Mouse (Mus musculus): ENCODE measurements around the gene Efnb2. TPM values are rescaled to one million over a fixed set of nuclear protein-coding genes. Genes with fewer than 3 reads are reported as not detected.

Efnb2 gene
- total RNA-seq, 2 experiments from 2014 or later = 25.0 to 28.9 TPM

GRCm38 (mm10) chr8:8595831-8596611, 65.0 kb downstream of the Efnb2 start:
- Histone ChIP-seq H3K4me3 (no peak overlapping the region), H3K27ac (no peak overlapping the region)
- no peak for DNase-seq (ENCODE audit: low spot score in 2 of 2)
- TF ChIP-seq CTCF (conservative IDR thresholded peaks at IDR 0.05) = no peak

GRCm38 (mm10) chr8:8593812-8594211, 67.2 kb downstream of the Efnb2 start:
- Histone ChIP-seq H3K4me3 (no peak overlapping the region), H3K27ac (no peak overlapping the region)
- no peak for DNase-seq (ENCODE audit: low spot score in 2 of 2)
- TF ChIP-seq CTCF (conservative IDR thresholded peaks at IDR 0.05) = no peak

GRCm38 (mm10) chr8:8593371-8593770, 67.7 kb downstream of the Efnb2 start:
- DNase-seq (ENCODE audit: low spot score in 2 of 2) = no peak
- no peak for TF ChIP-seq CTCF (conservative IDR thresholded peaks at IDR 0.05)
- H3K4me3 ChIP-seq = no peak overlapping the region

GRCm38 (mm10) chr8:8592331-8592730, 68.7 kb downstream of the Efnb2 start:
- Histone ChIP-seq H3K4me3 (no peak overlapping the region), H3K27ac (no peak overlapping the region)
- no peak for DNase-seq (ENCODE audit: low spot score in 2 of 2)
- no peak for TF ChIP-seq CTCF (conservative IDR thresholded peaks at IDR 0.05)

More at GRCm38 (mm10) chr8:8593371-8593770, 67.7 kb downstream of the Efnb2 start:
- H3K27ac ChIP-seq = no peak overlapping the region

GRCm38 (mm10) chr8:8583981-8584377, 77.1 kb downstream of the Efnb2 start:
- Histone ChIP-seq H3K4me3 (no peak overlapping the region), H3K27ac (no peak overlapping the region)
- TF ChIP-seq CTCF (conservative IDR thresholded peaks at IDR 0.05) = no peak
- no peak for DNase-seq (ENCODE audit: low spot score in 2 of 2)

- no peak for TF ChIP-seq CTCF (conservative IDR thresholded peaks at IDR 0.05)
- DNase-seq (ENCODE audit: low spot score in 2 of 2) = no peak
- no peak overlapping the region for H3K27ac ChIP-seq
- no peak overlapping the region for H3K4me3 ChIP-seq
These were observed 77.6 kb downstream of the Efnb2 start for GRCm38 (mm10) chr8:8583290-8583980.

GRCm38 (mm10) chr8:8577770-8578303, 83.2 kb downstream of the Efnb2 start:
- no peak for TF ChIP-seq CTCF (conservative IDR thresholded peaks at IDR 0.05)
- H3K4me3 ChIP-seq = no peak overlapping the region
- DNase-seq (ENCODE audit: low spot score in 2 of 2) = no peak
- H3K27ac ChIP-seq = no peak overlapping the region

GRCm38 (mm10) chr8:8576833-8577232, 84.2 kb downstream of the Efnb2 start:
- DNase-seq (ENCODE audit: low spot score in 2 of 2) = no peak
- no peak overlapping the region for H3K27ac ChIP-seq
- no peak for TF ChIP-seq CTCF (conservative IDR thresholded peaks at IDR 0.05)
- no peak overlapping the region for H3K4me3 ChIP-seq

- Histone ChIP-seq H3K4me3 (no peak overlapping the region), H3K27ac (no peak overlapping the region)
- no peak for TF ChIP-seq CTCF (conservative IDR thresholded peaks at IDR 0.05)
- no peak for DNase-seq (ENCODE audit: low spot score in 2 of 2)
These were observed 84.8 kb downstream of the Efnb2 start for GRCm38 (mm10) chr8:8576286-8576685.

- DNase-seq (ENCODE audit: low spot score in 2 of 2) = no peak
- no peak overlapping the region for H3K4me3 ChIP-seq
- TF ChIP-seq CTCF (conservative IDR thresholded peaks at IDR 0.05) = no peak
These were observed 86.2 kb downstream of the Efnb2 start for GRCm38 (mm10) chr8:8574521-8575499.

GRCm38 (mm10) chr8:8572272-8572671, 88.8 kb downstream of the Efnb2 start:
- TF ChIP-seq CTCF (conservative IDR thresholded peaks at IDR 0.05) = no peak

More at GRCm38 (mm10) chr8:8574521-8575499, 86.2 kb downstream of the Efnb2 start:
- no peak overlapping the region for H3K27ac ChIP-seq

GRCm38 (mm10) chr8:8571625-8572215, 89.3 kb downstream of the Efnb2 start:
- H3K4me3 ChIP-seq = no peak overlapping the region
- no peak for TF ChIP-seq CTCF (conservative IDR thresholded peaks at IDR 0.05)
- no peak overlapping the region for H3K27ac ChIP-seq
- DNase-seq (ENCODE audit: low spot score in 2 of 2) = no peak

More at GRCm38 (mm10) chr8:8572272-8572671, 88.8 kb downstream of the Efnb2 start:
- no peak for DNase-seq (ENCODE audit: low spot score in 2 of 2)
- Histone ChIP-seq H3K4me3 (no peak overlapping the region), H3K27ac (no peak overlapping the region)

Measured in layer of hippocampus, adult 2 months (tissue).